Mouse (Mus musculus) v-Abl transformed pro-B cells (cell line): ENCODE data around the gene Jak3.
"Not testable (repeated sequence)": the region's sequence is repeated elsewhere in the genome, so short reads cannot be mapped to it uniquely, and the experiment has no call there.

Experiments used
- in situ Hi-C, 2 experiments: fragments of 400-800 bp; cut with MboI; formaldehyde crosslinking; loops; one replicate each; pipeline ENCODE4 v1.15.1; 2025; ENCODE audit not compliant: unreplicated experiment in 2 of 2

Gene Jak3

GRCm38 (mm10) chr8:71681369-71681915 lies 5.3 kb downstream of the Jak3 start:
- in situ Hi-C loops: no loop called here

DNA sequence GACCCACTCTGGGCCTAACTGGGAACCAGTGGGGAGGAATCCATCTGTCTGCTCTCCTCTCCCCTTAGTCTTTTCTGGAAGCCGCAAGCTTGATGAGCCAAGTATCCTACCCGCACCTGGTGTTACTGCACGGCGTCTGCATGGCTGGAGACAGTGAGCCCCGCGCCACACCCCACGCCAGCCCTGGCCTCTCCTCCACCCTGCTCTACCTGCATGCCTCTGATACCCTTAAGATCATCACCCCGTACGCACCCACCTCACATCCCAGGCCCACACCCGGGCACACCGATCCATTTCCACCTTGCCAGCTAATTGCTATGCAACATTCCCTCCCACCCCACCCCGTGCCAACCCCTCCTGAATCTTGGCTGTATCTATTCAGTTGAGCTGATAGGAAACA lies 6.7 kb downstream of the Jak3 start:
- in situ Hi-C loops: no loop called here

GRCm38 (mm10) chr8:71684701-71685100 lies 8.6 kb downstream of the Jak3 start:
- in situ Hi-C loops: no loop called here

DNA sequence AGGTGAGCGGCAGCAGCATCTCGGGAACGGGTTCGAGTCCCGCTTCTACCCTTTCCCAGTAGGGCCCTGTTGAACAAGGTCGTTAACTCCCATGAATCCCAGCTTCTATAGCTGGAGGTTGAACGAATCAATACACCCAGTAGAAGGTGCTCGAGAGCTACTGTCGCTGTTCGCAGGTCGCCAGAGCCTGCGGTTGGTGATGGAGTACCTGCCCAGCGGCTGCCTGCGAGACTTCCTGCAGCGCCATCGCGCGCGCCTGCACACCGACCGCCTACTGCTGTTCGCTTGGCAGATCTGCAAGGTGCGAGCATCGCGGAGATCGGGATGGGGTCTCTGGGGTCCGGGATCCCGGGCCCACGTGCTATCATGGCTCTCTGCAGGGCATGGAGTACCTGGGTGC lies 9.5 kb downstream of the Jak3 start:
- in situ Hi-C loops: no loop called here

GRCm38 (mm10) chr8:71686143-71686734 lies 10.1 kb downstream of the Jak3 start:
- in situ Hi-C loops: no loop called here

- in situ Hi-C loops: no loop called here
Measured at GRCm38 (mm10) chr8:71687616-71688015, 11.5 kb downstream of the Jak3 start.

DNA sequence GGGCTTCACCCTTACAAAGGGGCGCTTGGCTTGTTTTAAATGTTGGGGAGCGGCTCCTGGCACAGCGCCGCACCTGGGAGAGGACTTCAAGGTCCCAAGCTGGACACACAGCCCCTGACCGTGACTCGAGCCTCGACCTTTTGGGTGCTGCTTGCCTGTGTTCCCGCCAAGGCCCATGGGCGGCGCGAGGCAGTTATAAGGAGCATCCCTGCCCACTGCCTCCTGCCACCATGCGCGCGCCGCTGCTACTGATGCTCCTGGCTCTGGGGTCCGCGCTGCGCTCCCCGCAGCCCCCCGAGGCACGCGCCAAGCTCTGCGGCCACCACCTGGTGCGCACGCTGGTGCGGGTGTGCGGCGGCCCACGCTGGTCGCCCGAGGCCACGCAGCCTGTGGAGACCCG lies 12.9 kb downstream of the Jak3 start, which contains the start of gene Insl3:
Gene Insl3, plus strand, starts transcription at position 187 of the 400 bp plus-strand sequence.
- in situ Hi-C loops: no loop called here

GRCm38 (mm10) chr8:71692509-71692908 lies 16.4 kb downstream of the Jak3 start:
- in situ Hi-C loops: no loop called here

DNA sequence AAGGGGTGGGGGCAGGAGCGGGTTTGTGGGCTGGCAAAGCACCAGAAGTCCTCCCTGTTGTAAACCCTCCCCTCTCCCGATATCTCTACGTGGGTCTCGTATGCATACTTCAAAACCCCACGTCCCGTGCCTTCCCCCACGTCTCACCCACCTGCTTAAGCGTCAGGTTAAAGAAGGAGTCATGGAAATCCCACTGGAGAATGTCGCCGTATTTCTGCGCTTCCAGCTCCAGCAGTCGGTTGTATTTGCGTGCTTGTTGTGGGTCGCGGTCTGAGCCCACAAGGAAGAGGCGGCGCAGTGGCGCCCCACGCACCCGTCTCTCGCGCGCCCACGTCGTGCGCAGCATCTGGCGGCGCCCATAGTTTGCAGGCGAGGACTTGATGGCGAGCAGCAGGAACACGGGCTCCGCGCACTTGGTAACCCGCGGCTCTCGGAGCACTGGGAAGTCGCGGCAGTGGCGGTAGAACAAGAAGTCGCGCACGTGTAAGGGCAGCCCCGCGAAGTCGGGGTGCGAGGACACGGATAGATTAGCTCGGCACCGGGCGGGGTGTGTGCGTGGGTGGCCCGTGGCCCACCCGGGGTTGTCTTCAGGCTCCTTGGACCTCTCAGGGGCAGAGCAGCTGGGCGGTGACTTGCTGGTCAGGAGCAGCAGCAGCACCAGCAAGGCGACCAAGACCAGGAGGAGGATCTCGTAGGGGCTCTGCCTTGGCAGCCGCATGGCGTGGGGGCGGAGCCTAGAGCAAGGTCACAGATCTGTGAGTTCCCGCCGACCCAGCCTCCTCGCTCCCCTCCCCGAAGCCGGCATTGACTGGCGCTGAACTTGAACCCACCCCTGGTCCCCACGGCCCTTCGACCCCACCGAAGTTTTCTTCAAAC lies 17.3 kb downstream of the Jak3 start:
- in situ Hi-C loops: no loop called here

DNA sequence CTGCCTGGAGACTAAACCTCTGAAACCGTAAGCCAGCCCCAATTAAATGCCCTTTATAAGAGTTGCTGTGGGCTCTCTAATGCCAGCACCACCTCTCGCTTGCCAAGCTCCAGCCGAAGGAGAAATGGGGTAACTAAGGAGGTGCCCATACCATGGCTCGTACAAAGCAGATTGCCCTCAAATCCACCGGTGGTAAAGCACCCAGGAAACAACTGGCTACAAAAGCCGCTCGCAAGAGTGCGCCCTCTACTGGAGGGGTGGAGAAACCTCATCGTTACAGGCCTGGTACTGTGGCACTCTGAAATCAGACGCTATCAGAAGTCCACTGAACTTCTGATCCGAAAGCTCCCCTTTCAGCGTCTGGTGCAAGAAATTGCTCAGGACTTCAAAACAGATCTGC lies 19.4 kb downstream of the Jak3 start:
- in situ Hi-C loops: not testable (repeated sequence)

- in situ Hi-C loops: loop anchor here (5.0 to 25.0 kb wide), 3 partner anchors 37 to 664 kb away; no protein-coding TSS in a partner anchor
Measured at GRCm38 (mm10) chr8:71700493-71701269, 24.6 kb downstream of the Jak3 start.

- in situ Hi-C loops: loop anchor here (5.0 to 25.0 kb wide), 3 partner anchors 36 to 663 kb away; no protein-coding TSS in a partner anchor
Measured at GRCm38 (mm10) chr8:71701414-71702086, 25.5 kb downstream of the Jak3 start, which contains the start of gene B3gnt3. B3gnt3 (minus strand) TSS chr8:71701789.

- in situ Hi-C loops: loop anchor here (5.0 to 25.0 kb wide), 3 partner anchors 35 to 663 kb away; no protein-coding TSS in a partner anchor
Measured at GRCm38 (mm10) chr8:71702087-71702432, 26.0 kb downstream of the Jak3 start.

GRCm38 (mm10) chr8:71702923-71703322 lies 26.8 kb downstream of the Jak3 start:
- in situ Hi-C loops: loop anchor here (5.0 to 25.0 kb wide), 3 partner anchors 34 to 662 kb away; no protein-coding TSS in a partner anchor

DNA sequence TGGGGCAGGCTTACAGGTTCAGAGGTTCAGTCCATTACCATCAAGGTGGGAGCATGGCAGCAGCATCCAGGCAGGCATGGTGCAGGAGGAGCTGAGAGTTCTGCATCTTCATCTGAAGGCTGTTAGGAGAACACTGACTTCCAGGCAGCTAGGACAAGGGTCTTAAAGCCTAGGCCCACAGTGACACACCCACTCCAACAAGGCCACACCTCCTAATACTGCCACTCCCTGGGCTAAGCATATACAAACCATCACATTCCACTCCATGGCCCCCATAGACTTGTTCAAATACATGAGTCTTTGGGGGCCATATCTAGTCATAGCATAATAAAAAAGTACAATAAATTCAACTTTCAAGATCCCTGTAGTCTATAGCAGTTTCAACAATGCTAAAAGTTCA lies 27.3 kb downstream of the Jak3 start:
- in situ Hi-C loops: loop anchor here (5.0 to 25.0 kb wide), 3 partner anchors 34 to 661 kb away; no protein-coding TSS in a partner anchor

GRCm38 (mm10) chr8:71707874-71708273 lies 31.8 kb downstream of the Jak3 start:
- in situ Hi-C loops: loop anchor here (10.0 to 25.0 kb wide), 2 partner anchors 571 to 657 kb away; no protein-coding TSS in a partner anchor

- in situ Hi-C loops: loop anchor here (10.0 to 25.0 kb wide), 2 partner anchors 572 to 656 kb away; no protein-coding TSS in a partner anchor
Measured at GRCm38 (mm10) chr8:71709134-71709799, 33.2 kb downstream of the Jak3 start.

- in situ Hi-C loops: loop anchor here (10.0 to 25.0 kb wide), 2 partner anchors 573 to 655 kb away; no protein-coding TSS in a partner anchor
Measured at GRCm38 (mm10) chr8:71709800-71710446, 33.8 kb downstream of the Jak3 start.

DNA sequence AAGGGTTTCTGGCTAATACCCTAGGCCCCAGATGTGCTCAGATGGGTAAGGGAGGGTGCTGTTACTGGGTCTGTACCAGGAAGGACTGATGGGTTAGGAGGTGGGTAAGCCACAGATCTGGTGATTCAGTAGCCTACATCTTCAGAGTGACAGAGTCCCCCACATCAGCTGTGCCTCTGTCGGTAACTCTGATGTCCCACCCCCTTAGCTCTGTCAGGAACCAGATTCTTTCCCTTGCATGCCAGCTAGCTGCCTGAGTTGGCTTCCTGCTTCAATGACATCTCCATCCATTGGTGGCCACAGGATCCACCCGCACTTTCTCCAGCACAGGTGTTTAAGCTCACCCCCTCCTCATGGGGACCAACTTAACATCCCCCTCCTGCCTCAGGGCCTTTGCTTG lies 35.5 kb downstream of the Jak3 start:
- in situ Hi-C loops: loop anchor here in 1 of 2 experiments (25.0 kb wide), 1 partner anchor 574 kb away; no protein-coding TSS in a partner anchor
